Mouse (Mus musculus): ENCODE results near the gene Htr5b.

The Htr5b gene

GRCm38 (mm10) chr1:121528399-121528720 lies at the start of gene Htr5b:
TSS of gene Htr5b (minus strand) at chr1:121528465.
- peak; percentile 76 for DNase-seq (ENCODE audit: low read depth, low spot score)

GRCm38 (mm10) chr1:121577491-121577890 lies 49.2 kb upstream of the Htr5b start:
- no peak for DNase-seq (ENCODE audit: low read depth, low spot score)

GRCm38 (mm10) chr1:121570522-121570921 lies 42.3 kb upstream of the Htr5b start:
- DNase-seq (ENCODE audit: low read depth, low spot score), result no peak

GRCm38 (mm10) chr1:121567521-121568489 lies 39.5 kb upstream of the Htr5b start, which contains the start of gene Ddx18:
TSS of gene Ddx18 (minus strand) at chr1:121567989.
- peak; percentile 97 for DNase-seq (ENCODE audit: low read depth, low spot score)

- no peak for DNase-seq (ENCODE audit: low read depth, low spot score)
Measured at GRCm38 (mm10) chr1:121557861-121558260, 29.6 kb upstream of the Htr5b start.

- no peak for DNase-seq (ENCODE audit: low read depth, low spot score)
Measured at GRCm38 (mm10) chr1:121551457-121551835, 23.2 kb upstream of the Htr5b start.

GRCm38 (mm10) chr1:121550801-121551456 lies 22.7 kb upstream of the Htr5b start:
- DNase-seq (ENCODE audit: low read depth, low spot score), result no peak

- DNase-seq (ENCODE audit: low read depth, low spot score), result no peak
Measured at GRCm38 (mm10) chr1:121549456-121549855, 21.2 kb upstream of the Htr5b start.

GRCm38 (mm10) chr1:121548667-121549066 lies 20.4 kb upstream of the Htr5b start:
- DNase-seq (ENCODE audit: low read depth, low spot score), result no peak

- DNase-seq (ENCODE audit: low read depth, low spot score), result no peak
Measured at GRCm38 (mm10) chr1:121546844-121547243, 18.6 kb upstream of the Htr5b start.

GRCm38 (mm10) chr1:121540361-121540760 lies 12.1 kb upstream of the Htr5b start:
- no peak for DNase-seq (ENCODE audit: low read depth, low spot score)

- DNase-seq (ENCODE audit: low read depth, low spot score), result no peak
Measured at GRCm38 (mm10) chr1:121531439-121531838, 3.2 kb upstream of the Htr5b start.

GRCm38 (mm10) chr1:121529286-121529685 lies 1.0 kb upstream of the Htr5b start:
- DNase-seq (ENCODE audit: low read depth, low spot score), result no peak

GRCm38 (mm10) chr1:121527600-121528398 lies 466 bp downstream of the Htr5b start:
- DNase-seq (ENCODE audit: low read depth, low spot score), result peak; percentile 24

GRCm38 (mm10) chr1:121527061-121527460 lies 1.2 kb downstream of the Htr5b start:
- no peak for DNase-seq (ENCODE audit: low read depth, low spot score)

- no peak for DNase-seq (ENCODE audit: low read depth, low spot score)
Measured at GRCm38 (mm10) chr1:121518609-121519008, 9.7 kb downstream of the Htr5b start.

GRCm38 (mm10) chr1:121511966-121512365 lies 16.3 kb downstream of the Htr5b start:
- no peak for DNase-seq (ENCODE audit: low read depth, low spot score)

- DNase-seq (ENCODE audit: low read depth, low spot score), result no peak
Measured at GRCm38 (mm10) chr1:121511186-121511585, 17.1 kb downstream of the Htr5b start.

GRCm38 (mm10) chr1:121510420-121511140 lies 17.7 kb downstream of the Htr5b start:
- DNase-seq (ENCODE audit: low read depth, low spot score), result no peak

GRCm38 (mm10) chr1:121508729-121509128 lies 19.5 kb downstream of the Htr5b start:
- no peak for DNase-seq (ENCODE audit: low read depth, low spot score)

- no peak for DNase-seq (ENCODE audit: low read depth, low spot score)
Measured at GRCm38 (mm10) chr1:121497093-121497492, 31.2 kb downstream of the Htr5b start.

All from mesoderm, embryonic 11.5 days (tissue).